ENCODE assay signal across 22 mouse cellular contexts in the genomic region with DNA sequence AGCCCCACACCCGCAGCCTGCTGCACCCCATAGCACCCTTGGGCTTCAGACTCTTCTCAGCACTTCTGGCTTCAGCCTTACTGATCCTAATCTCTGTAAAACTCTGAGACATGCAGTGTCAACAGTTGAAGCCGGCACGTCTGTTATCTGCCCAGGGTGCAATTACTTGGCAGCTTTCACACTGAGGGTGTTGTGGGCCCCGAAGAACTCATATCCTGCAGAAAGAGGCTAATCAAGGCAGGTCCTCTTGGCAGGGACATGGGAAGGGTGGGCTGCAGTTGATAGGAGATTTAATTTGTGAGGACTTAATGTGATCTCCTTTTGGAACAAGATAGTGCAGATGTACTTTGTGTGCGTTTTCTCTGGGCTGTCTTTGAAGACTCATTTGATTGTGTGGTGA. TPM values are rescaled to one million over a fixed set of nuclear protein-coding genes. Genes with fewer than 3 reads are reported as not detected.
"Had no signal": no experiment of that assay in that cellular context is flagged by ENCODE, and none has a peak within 500 bp of the region (broad histone marks: within the 10 kb centered on the region; RNA-seq: fewer than 3 reads in every experiment).

No protein-coding gene starts in this region.

- H3K4me2 ChIP-seq: intestine, embryonic 15.5 days; kidney, embryonic 15.5 days; lung, embryonic 15.5 days; midbrain, embryonic 12.5 days; midbrain, embryonic 15.5 days; neural tube, embryonic 13.5 days had no signal

- ATAC-seq: intestine, embryonic 15.5 days; midbrain, embryonic 15.5 days had no signal

- H3K4me3 ChIP-seq: intestine, embryonic 15.5 days; kidney, embryonic 15.5 days; left cerebral cortex, adult 2 months; lung, embryonic 15.5 days; midbrain, embryonic 12.5 days; midbrain, embryonic 15.5 days; neural tube, embryonic 13.5 days had no signal

- DNase-seq: kidney, adult 11 months; kidney, adult 8-10 months; kidney, postnatal 10 days; kidney, postnatal 36 days; layer of hippocampus, postnatal 36 days; lung, adult 18-20 months; lung, postnatal 10 days; lung, postnatal 36 days; right cerebral cortex, adult 18-20 months; right cerebral cortex, postnatal 14 days; right cerebral cortex, postnatal 4 days; thymus, adult 2 months; thymus, postnatal 14 days; thymus, postnatal 4 days had no signal

- H3K27me3 ChIP-seq: intestine, embryonic 15.5 days; kidney, embryonic 15.5 days; lung, embryonic 15.5 days; midbrain, embryonic 12.5 days; midbrain, embryonic 15.5 days; neural tube, embryonic 13.5 days had no signal

- H3K4me1 ChIP-seq: intestine, embryonic 15.5 days; kidney, embryonic 15.5 days; lung, embryonic 15.5 days; midbrain, embryonic 12.5 days; midbrain, embryonic 15.5 days; neural tube, embryonic 13.5 days had no signal

- H3K9ac ChIP-seq: intestine, embryonic 15.5 days; kidney, embryonic 15.5 days; lung, embryonic 15.5 days; midbrain, embryonic 12.5 days; midbrain, embryonic 15.5 days; neural tube, embryonic 13.5 days had no signal

- H3K27ac ChIP-seq: intestine, embryonic 15.5 days; kidney, embryonic 15.5 days; left cerebral cortex, adult 2 months; lung, embryonic 15.5 days; midbrain, embryonic 12.5 days; midbrain, embryonic 15.5 days; neural tube, embryonic 13.5 days; stomach, postnatal 0 days had no signal

- H3K9me3 ChIP-seq: intestine, embryonic 15.5 days; kidney, embryonic 15.5 days; lung, embryonic 15.5 days; midbrain, embryonic 12.5 days; midbrain, embryonic 15.5 days; neural tube, embryonic 13.5 days had no signal

RNA-seq across cellular contexts. Expression of gene Slc6a4, which starts 14.8 kb away (rescaled TPM):
- total RNA-seq: layer of hippocampus, postnatal 36 days had no signal
